Mouse (Mus musculus) liver, embryonic 14.5 days (tissue): Measurements from ENCODE around the gene Nectin4. TPM values are rescaled to one million over a fixed set of nuclear protein-coding genes. Genes with fewer than 3 reads are reported as not detected.

Experiments
- ATAC-seq: fragments of 200-750 bp; cut with Nextera tagmentation; 2 replicates; pipeline ENCODE4 v1.8.0; 2017; ENCODE audit warnings: moderate number of reproducible peaks, mild to moderate bottlenecking, moderate library complexity; ENCODE audit not compliant: insufficient read depth
- DNase-seq, 3 experiments: peaks; one replicate each; pipeline ENCODE4 v3.0.0-alpha.2; 2012 to 2013; ENCODE audit warnings: low read depth in 3 of 3, low spot score in 3 of 3
- H3K27ac ChIP-seq: fragments of 300-500 bp; sonication (generic); 2 replicates; pipeline ENCODE4 v1.5.1; 2014; ENCODE audit warnings: moderate library complexity, mild to moderate bottlenecking, control low read depth, inconsistent platforms
- H3K27me3 ChIP-seq: fragments of 300-500 bp; sonication (generic); 2 replicates; pipeline ENCODE4 v1.6.1; 2014; ENCODE audit warnings: mild to moderate bottlenecking, low read length, moderate library complexity; ENCODE audit not compliant: control insufficient read depth, insufficient read depth
- H3K36me3 ChIP-seq: fragments of 300-500 bp; sonication (generic); replicated peaks from 2 replicates; pipeline ENCODE4 v1.6.1; 2014; ENCODE audit warnings: low read depth; ENCODE audit not compliant: control insufficient read depth, insufficient read depth
- H3K4me1 ChIP-seq, 2 experiments: fragments of 200-500 bp in 1 of 2; fragments of 300-500 bp in 1 of 2; sonication (generic) in 1 of 2; replicated peaks; 2 replicates each; pipeline ENCODE4 v1.6.1; 2012 to 2014; ENCODE audit warnings: antibody characterized with exemption in 1 of 2, inconsistent platforms in 1 of 2, low read length in 1 of 2; ENCODE audit not compliant: control insufficient read depth in 2 of 2, insufficient read depth in 2 of 2
- H3K4me2 ChIP-seq: fragments of 300-500 bp; sonication (generic); 2 replicates; pipeline ENCODE4 v1.6.1; 2014; ENCODE audit warnings: low read depth, mild to moderate bottlenecking, control low read depth, moderate library complexity
- H3K4me3 ChIP-seq, 2 experiments: fragments of 200-500 bp in 1 of 2; fragments of 300-500 bp in 1 of 2; sonication (generic) in 1 of 2; 2 replicates each; pipeline ENCODE4 v1.5.1; 2012 to 2014; ENCODE audit warnings: low read depth in 2 of 2, low read length in 2 of 2, mild to moderate bottlenecking in 2 of 2, control low read depth in 1 of 2, inconsistent platforms in 1 of 2, moderate library complexity in 1 of 2; ENCODE audit not compliant: insufficient read depth in 1 of 2
- H3K9ac ChIP-seq: fragments of 300-500 bp; sonication (generic); replicated peaks from 2 replicates; pipeline ENCODE4 v1.6.1; 2014; ENCODE audit warnings: mild to moderate bottlenecking, control low read depth, moderate library complexity
- H3K9me3 ChIP-seq: fragments of 300-500 bp; sonication (generic); 2 replicates; pipeline ENCODE4 v1.6.1; 2016; ENCODE audit warnings: low read length, mixed read lengths; ENCODE audit not compliant: control insufficient read depth
- CTCF ChIP-seq: IDR thresholded peaks from 2 replicates; pipeline ENCODE4 v1.5.1; 2016; ENCODE audit warnings: antibody characterized with exemption, low read depth, control low read depth
- EP300 ChIP-seq: IDR thresholded peaks from 2 replicates; pipeline ENCODE4 v1.6.1; 2016; ENCODE audit warnings: antibody characterized with exemption, low read depth
- WGBS: fragments of 180-500 bp; shearing (Covaris S2); extraction: QIAGEN DNeasy Blood & Tissue Kit; methylation state at CpG from one replicate; pipeline ENCODE4 v1.1.7; 2014; ENCODE audit not compliant: insufficient replicate concordance; 5-methylcytosine and 5-hydroxymethylcytosine counted together
- polyA plus RNA-seq, 2 experiments: library from polyadenylated mRNA; depleted of rRNA in 1 of 2; stranded (reverse) in 1 of 2; unstranded in 1 of 2; fragments of >200 nt; fragmentation: Nextera tagmentation in 1 of 2; extraction: Ambion mirVana in 1 of 2; gene quantifications; 2 replicates each; pipeline versions ENCODE4 v1.2.1 to v1.2.3; 2012 to 2014

The Nectin4 gene
- polyA plus RNA-seq, 2 experiments, result 0.04 to 0.09 TPM

GRCm38 (mm10) chr1:171346095-171346450, 23.8 kb upstream of the Nectin4 start:
- ATAC-seq, result peak; percentile 41; the same call in 1 of the 2 replicates
- Histone ChIP-seq H3K9me3 (no peaks in the 10 kb centered on the region; the same call in 1 of the 2 replicates), H3K36me3 (peaks cover 8% of the 10 kb centered on the region), H3K9ac (peak overlapping the region; percentile 76), H3K27ac (peak overlapping the region; percentile 32), H3K4me3 (peak overlapping the region; percentile 77 to 82), H3K27me3 (no peaks in the 10 kb centered on the region), H3K4me2 (peak overlapping the region; percentile 76), H3K4me1 (peaks cover 0 to 6% of the 10 kb centered on the region in 2 experiments; a peak in 3 of 4 replicates)
- 0% methylated on average over 14 of the region's 14 CpGs for WGBS
- TF ChIP-seq CTCF, result no peak
- no peak for TF ChIP-seq EP300
- no peak for DNase-seq

- H3K4me1 ChIP-seq, result peaks cover 0 to 6% of the 10 kb centered on the region in 2 experiments; a peak in 3 of 4 replicates
- no peak for TF ChIP-seq EP300
- no peak for TF ChIP-seq CTCF
- no peaks in the 10 kb centered on the region for H3K27me3 ChIP-seq
- H3K9ac ChIP-seq, result no peak overlapping the region
- H3K27ac ChIP-seq, result no peak overlapping the region
- DNase-seq (no peak), ATAC-seq (no peak)
- H3K4me3 ChIP-seq, result no peak overlapping the region
- 73% methylated on average over 3 of the region's 3 CpGs for WGBS
- no peaks in the 10 kb centered on the region for H3K36me3 ChIP-seq
- H3K9me3 ChIP-seq, result no peaks in the 10 kb centered on the region; the same call in 1 of the 2 replicates
- H3K4me2 ChIP-seq, result no peak overlapping the region
Measured at GRCm38 (mm10) chr1:171348665-171349064, 21.2 kb upstream of the Nectin4 start.

GRCm38 (mm10) chr1:171349210-171349609, 20.7 kb upstream of the Nectin4 start:
- Histone ChIP-seq H3K4me2 (no peak overlapping the region), H3K4me3 (no peak overlapping the region), H3K9ac (no peak overlapping the region), H3K36me3 (no peaks in the 10 kb centered on the region), H3K4me1 (peaks cover 0 to 6% of the 10 kb centered on the region in 2 experiments; a peak in 3 of 4 replicates), H3K27me3 (no peaks in the 10 kb centered on the region), H3K27ac (no peak overlapping the region), H3K9me3 (no peaks in the 10 kb centered on the region; the same call in 1 of the 2 replicates)
- no peak for DNase-seq
- WGBS, result 71% methylated on average over 2 of the region's 2 CpGs
- no peak for ATAC-seq
- TF ChIP-seq CTCF (no peak), EP300 (no peak)

- H3K9ac ChIP-seq, result no peak overlapping the region
- no peak overlapping the region for H3K4me3 ChIP-seq
- H3K4me2 ChIP-seq, result no peak overlapping the region
- H3K36me3 ChIP-seq, result peaks cover 4% of the 10 kb centered on the region; the same call in 1 of the 2 replicates
- WGBS, result 59% methylated on average over 5 of the region's 5 CpGs
- H3K4me1 ChIP-seq, result peaks cover 2 to 4% of the 10 kb centered on the region in 2 experiments; a peak in 3 of 4 replicates
- TF ChIP-seq EP300, result no peak
- peak; percentile 84 for TF ChIP-seq CTCF
- H3K9me3 ChIP-seq, result no peaks in the 10 kb centered on the region
- H3K27me3 ChIP-seq, result no peaks in the 10 kb centered on the region
- no peak overlapping the region for H3K27ac ChIP-seq
- DNase-seq (peak in 1 of 3 experiments; percentile 36), ATAC-seq (no peak)
Measured at GRCm38 (mm10) chr1:171355812-171356340, 14.0 kb upstream of the Nectin4 start.

- peaks cover 6 to 10% of the 10 kb centered on the region in 2 experiments for H3K4me1 ChIP-seq
- no peak overlapping the region for H3K9ac ChIP-seq
- no peak overlapping the region for H3K27ac ChIP-seq
- no peak overlapping the region for H3K4me2 ChIP-seq
- H3K36me3 ChIP-seq, result peaks cover 4% of the 10 kb centered on the region; the same call in 1 of the 2 replicates
- no peak for ATAC-seq
- H3K27me3 ChIP-seq, result no peaks in the 10 kb centered on the region
- no peak for DNase-seq
- H3K4me3 ChIP-seq, result no peak overlapping the region
- no peaks in the 10 kb centered on the region for H3K9me3 ChIP-seq
- 72% methylated on average over 2 of the region's 2 CpGs for WGBS
- no peak for TF ChIP-seq CTCF
- TF ChIP-seq EP300, result no peak
Measured at GRCm38 (mm10) chr1:171356814-171357213, 13.1 kb upstream of the Nectin4 start.
